Mouse (Mus musculus): ENCODE data around the gene Abcb1a. TPM values are rescaled to one million over a fixed set of nuclear protein-coding genes. Genes with fewer than 3 reads are reported as not detected.

The Abcb1a gene
- polyA plus RNA-seq, 1 experiment from 2014 or later = 2.1 TPM

DNA sequence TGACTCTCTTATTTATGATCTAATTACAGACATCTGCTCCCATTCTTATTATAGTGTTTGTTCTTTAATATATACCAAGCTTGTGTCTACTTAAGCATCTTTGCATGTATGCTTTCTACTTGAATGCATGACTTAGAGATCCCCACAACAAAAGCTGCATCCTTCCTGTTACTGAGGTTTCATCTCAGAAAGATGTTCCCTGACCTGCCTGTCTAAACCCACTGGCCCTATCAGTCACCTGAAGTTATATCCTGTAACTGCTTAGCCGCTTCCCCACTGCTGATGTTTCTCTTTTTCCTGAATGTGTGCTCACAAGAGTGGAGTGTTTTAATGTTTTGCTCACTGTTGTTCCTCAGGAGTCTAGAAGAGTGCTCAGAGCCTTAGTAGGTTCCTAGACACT, 9.7 kb downstream of the Abcb1a start:
- H3K36me3 ChIP-seq = no peaks in the 10 kb centered on the region
- H3K9ac ChIP-seq = no peak overlapping the region
- H3K27me3 ChIP-seq = no peaks in the 10 kb centered on the region
- H3K4me1 ChIP-seq (replicated peaks) = no peaks in the 10 kb centered on the region
- H3K9me3 ChIP-seq = no peaks in the 10 kb centered on the region
- H3K27ac ChIP-seq (replicated peaks) = no peak overlapping the region
- no peak for ATAC-seq (ENCODE audit: low FRiP score, low read depth)
- no peak overlapping the region for H3K4me2 ChIP-seq
- no peak overlapping the region for H3K4me3 ChIP-seq
- 93% methylated on average over 1 of the region's 1 CpGs for WGBS

DNA sequence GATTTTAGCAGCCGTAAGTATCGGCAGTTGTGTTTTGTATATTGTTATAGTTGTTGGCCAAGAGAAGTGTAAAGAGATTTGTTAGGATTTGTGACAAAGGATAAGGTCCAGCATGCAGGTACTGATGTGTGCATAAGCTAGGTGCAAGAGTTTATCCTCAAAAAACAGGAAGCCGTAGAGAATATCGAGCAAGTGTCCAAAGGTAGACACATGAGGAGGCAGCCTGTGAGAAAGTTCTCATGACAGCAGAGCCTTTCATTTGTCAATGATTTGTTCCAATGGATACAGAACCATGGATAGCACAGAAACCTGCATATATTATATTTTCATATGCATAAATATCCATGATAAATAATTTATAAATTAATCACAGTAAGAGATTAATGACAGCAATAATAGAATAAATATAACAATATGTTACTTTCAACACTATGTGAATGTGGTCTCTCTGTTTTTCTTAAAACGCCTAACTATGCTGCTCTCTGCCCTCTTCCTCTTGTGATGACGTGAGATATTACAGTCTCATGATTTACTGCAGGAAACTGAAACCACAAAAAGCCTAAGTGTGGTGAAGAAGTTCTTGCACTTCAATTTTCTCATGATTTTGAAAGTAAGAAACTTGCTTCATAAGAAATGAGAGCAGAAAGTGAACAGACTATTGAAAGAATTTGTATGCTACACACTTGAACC, 15.5 kb downstream of the Abcb1a start:
- ATAC-seq (ENCODE audit: low FRiP score, low read depth) = no peak
- Histone ChIP-seq H3K27ac (replicated peaks) (no peak overlapping the region), H3K4me3 (no peak overlapping the region), H3K4me2 (no peak overlapping the region), H3K9me3 (no peaks in the 10 kb centered on the region), H3K9ac (no peak overlapping the region), H3K27me3 (no peaks in the 10 kb centered on the region), H3K36me3 (no peaks in the 10 kb centered on the region), H3K4me1 (replicated peaks) (no peaks in the 10 kb centered on the region)
- 93% methylated on average over 6 of the region's 6 CpGs for WGBS

DNA sequence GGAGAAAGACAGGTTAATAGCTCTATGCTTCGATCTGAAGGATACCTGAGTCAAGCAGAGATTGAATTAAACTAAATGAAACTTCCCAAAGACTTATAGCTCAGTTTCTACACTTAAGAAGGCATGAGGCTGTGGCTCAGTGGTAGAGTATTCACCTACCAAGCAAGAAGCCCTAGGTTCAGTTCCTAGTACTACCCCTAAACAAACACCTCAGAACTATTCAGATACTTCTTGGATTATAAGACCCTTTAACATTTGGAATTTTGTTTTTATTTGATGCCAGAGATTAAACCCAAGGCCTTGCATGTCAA, 16.0 kb downstream of the Abcb1a start:
- no peak for ATAC-seq (ENCODE audit: low FRiP score, low read depth)
- no peak overlapping the region for H3K4me2 ChIP-seq
- H3K36me3 ChIP-seq = no peaks in the 10 kb centered on the region
- 95% methylated on average over 1 of the region's 1 CpGs for WGBS
- H3K9ac ChIP-seq = no peak overlapping the region
- no peak overlapping the region for H3K4me3 ChIP-seq
- no peaks in the 10 kb centered on the region for H3K27me3 ChIP-seq
- no peaks in the 10 kb centered on the region for H3K4me1 ChIP-seq (replicated peaks)
- no peak overlapping the region for H3K27ac ChIP-seq (replicated peaks)
- no peaks in the 10 kb centered on the region for H3K9me3 ChIP-seq

DNA sequence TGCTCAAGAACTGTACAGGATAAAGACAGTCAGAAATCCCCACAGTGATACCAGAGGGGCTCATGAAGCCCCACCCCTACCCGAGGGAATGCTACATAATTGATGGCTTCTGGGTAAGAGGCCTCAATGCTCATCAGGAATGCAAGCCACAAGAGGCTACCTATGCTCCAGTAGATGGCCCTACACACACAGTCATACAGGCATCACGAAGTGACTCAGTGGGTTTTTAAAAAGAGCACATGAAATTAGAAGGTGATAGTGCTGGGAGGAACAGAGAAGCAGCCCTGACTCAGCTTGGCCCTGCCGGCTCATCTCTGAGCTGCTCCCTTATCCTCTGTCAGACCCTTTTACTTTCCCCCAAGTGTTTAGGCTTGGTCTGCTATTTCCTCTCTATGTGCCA, 21.3 kb downstream of the Abcb1a start:
- H3K4me3 ChIP-seq = no peak overlapping the region
- no peaks in the 10 kb centered on the region for H3K27me3 ChIP-seq
- WGBS = 64% methylated on average over 3 of the region's 3 CpGs
- H3K9ac ChIP-seq = no peak overlapping the region
- H3K4me1 ChIP-seq (replicated peaks) = no peaks in the 10 kb centered on the region
- no peak for ATAC-seq (ENCODE audit: low FRiP score, low read depth)
- no peaks in the 10 kb centered on the region for H3K9me3 ChIP-seq
- H3K36me3 ChIP-seq = no peaks in the 10 kb centered on the region
- no peak overlapping the region for H3K27ac ChIP-seq (replicated peaks)
- no peak overlapping the region for H3K4me2 ChIP-seq

DNA sequence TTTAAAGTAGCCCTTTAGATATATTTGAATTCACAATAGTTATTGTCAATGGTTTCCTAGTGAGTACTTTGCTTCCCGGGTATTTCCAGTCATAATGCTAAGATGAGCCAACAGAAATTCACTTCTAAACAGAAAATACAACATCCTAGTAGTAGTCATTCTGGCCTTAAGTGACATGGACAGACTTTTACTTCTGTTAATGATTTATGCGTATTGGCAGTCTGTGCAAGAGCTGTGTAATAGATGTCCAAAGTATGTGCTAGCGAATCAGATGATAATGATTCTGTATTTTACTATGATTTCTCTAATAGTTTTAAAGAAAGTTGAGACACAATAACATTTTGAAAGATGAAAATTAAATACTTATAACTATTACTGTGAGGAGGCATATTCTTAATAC, 23.8 kb downstream of the Abcb1a start:
- Histone ChIP-seq H3K27me3 (no peaks in the 10 kb centered on the region), H3K27ac (replicated peaks) (no peak overlapping the region), H3K4me1 (replicated peaks) (no peaks in the 10 kb centered on the region), H3K4me3 (no peak overlapping the region), H3K4me2 (no peak overlapping the region), H3K9me3 (no peaks in the 10 kb centered on the region), H3K36me3 (no peaks in the 10 kb centered on the region), H3K9ac (no peak overlapping the region)
- ATAC-seq (ENCODE audit: low FRiP score, low read depth) = no peak
- WGBS = 92% methylated on average over 3 of the region's 3 CpGs

DNA sequence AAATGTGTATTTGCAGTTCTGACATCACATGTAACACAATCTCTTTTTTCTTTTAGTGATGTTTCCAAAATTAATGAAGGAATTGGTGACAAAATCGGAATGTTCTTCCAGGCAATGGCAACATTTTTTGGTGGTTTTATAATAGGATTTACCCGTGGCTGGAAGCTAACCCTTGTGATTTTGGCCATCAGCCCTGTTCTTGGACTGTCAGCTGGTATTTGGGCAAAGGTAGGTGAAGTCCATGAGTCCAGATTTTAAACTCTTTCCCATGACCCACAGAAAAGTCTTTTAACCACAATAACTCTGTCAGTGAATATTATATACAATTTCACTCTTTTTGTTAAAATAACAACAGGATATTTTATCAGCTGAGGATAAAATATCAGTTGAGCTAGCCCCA, 26.2 kb downstream of the Abcb1a start:
- Histone ChIP-seq H3K4me2 (no peak overlapping the region), H3K4me3 (no peak overlapping the region), H3K9me3 (no peaks in the 10 kb centered on the region), H3K9ac (no peak overlapping the region), H3K27ac (replicated peaks) (no peak overlapping the region), H3K36me3 (no peaks in the 10 kb centered on the region), H3K27me3 (no peaks in the 10 kb centered on the region), H3K4me1 (replicated peaks) (no peaks in the 10 kb centered on the region)
- ATAC-seq (ENCODE audit: low FRiP score, low read depth) = no peak
- WGBS = 76% methylated on average over 2 of the region's 2 CpGs

DNA sequence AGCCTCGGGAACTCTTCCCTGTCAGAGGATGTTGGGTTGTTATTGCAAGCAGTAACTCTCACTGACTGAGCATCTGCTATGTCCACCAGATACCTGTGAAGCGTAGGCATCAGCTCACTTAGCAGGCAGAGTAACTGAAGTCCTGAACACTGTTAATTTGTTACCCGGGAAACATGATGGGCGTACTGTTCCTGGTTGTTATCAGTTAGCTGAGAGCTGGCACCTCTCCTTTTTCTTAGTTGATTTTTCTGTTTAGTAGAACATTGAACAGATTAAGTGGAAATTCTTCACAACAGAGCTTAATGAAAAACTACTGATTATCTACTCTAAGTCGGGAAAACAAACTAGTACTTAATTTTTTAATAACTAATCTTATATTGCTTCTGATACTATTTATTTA, 27.7 kb downstream of the Abcb1a start:
- Histone ChIP-seq H3K9me3 (no peaks in the 10 kb centered on the region), H3K27me3 (no peaks in the 10 kb centered on the region), H3K36me3 (no peaks in the 10 kb centered on the region), H3K27ac (replicated peaks) (no peak overlapping the region), H3K4me1 (replicated peaks) (no peaks in the 10 kb centered on the region), H3K9ac (no peak overlapping the region), H3K4me3 (no peak overlapping the region), H3K4me2 (no peak overlapping the region)
- no peak for ATAC-seq (ENCODE audit: low FRiP score, low read depth)
- 76% methylated on average over 5 of the region's 5 CpGs for WGBS

DNA sequence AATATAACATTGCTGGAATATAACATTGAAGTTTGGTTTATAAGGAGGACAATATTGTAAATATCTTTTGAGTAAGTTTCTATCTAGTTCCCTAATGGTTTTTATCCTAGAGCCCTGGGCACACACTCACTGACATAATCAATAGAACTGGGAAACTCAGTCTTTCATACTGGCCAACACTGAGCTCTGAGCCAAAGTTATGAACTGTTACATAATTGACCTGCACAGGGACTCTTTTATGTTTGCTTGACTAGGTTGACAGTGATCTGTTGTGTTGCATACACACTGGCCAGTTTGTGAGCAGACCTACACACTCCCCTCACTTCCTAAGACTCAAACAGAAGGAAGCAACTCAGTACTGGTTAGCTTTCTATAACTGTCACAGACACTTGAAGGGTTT, 56.2 kb downstream of the Abcb1a start:
- Histone ChIP-seq H3K9ac (no peak overlapping the region), H3K27ac (replicated peaks) (no peak overlapping the region), H3K4me1 (replicated peaks) (no peaks in the 10 kb centered on the region), H3K4me3 (no peak overlapping the region), H3K36me3 (no peaks in the 10 kb centered on the region), H3K4me2 (no peak overlapping the region), H3K9me3 (no peaks in the 10 kb centered on the region), H3K27me3 (no peaks in the 10 kb centered on the region)
- no peak for ATAC-seq (ENCODE audit: low FRiP score, low read depth)

DNA sequence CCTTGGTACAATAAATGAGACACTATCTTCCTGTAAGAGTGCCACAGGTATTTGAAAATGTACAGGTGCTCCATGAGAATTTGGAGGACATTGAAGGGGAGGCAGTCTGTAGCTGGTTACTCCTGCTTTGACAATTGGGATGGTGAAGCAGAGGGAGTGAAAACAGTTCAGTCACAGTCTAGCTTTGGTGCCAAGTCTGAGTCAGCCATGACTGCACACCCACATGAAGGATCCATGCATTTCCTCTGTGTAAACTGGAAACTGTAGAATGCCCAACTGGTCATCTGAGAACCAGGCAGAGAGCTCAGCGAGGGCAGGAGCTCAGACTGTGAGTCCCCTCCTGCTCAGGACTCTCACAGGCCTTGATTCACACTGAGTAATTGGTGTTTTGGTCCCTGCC, 59.7 kb downstream of the Abcb1a start:
- H3K9me3 ChIP-seq = no peaks in the 10 kb centered on the region
- WGBS = 73% methylated on average over 1 of the region's 1 CpGs
- no peak overlapping the region for H3K4me2 ChIP-seq
- no peak for ATAC-seq (ENCODE audit: low FRiP score, low read depth)
- no peak overlapping the region for H3K4me3 ChIP-seq
- H3K4me1 ChIP-seq (replicated peaks) = no peaks in the 10 kb centered on the region
- H3K36me3 ChIP-seq = no peaks in the 10 kb centered on the region
- no peak overlapping the region for H3K9ac ChIP-seq
- H3K27ac ChIP-seq (replicated peaks) = no peak overlapping the region
- no peaks in the 10 kb centered on the region for H3K27me3 ChIP-seq

DNA sequence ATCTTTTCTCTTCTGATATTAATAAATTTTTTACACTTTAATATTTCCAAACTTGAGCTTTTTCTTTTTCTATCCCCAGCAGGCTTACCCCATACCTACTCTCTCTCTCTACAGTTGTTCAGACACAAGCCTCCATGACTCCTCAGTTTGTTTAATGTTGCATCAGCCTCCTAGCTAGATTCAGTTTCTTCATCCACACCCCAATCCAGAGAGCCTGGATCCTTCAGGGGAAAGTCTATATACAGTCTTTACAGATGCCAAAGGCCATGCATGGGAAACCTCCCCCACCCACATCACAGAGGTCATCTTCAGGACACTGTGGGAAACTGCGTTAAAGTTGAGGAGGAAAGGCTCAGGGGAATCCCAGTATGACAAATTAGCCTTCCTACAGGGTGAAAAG, 62.3 kb downstream of the Abcb1a start:
- ATAC-seq (ENCODE audit: low FRiP score, low read depth) = no peak
- H3K4me1 ChIP-seq (replicated peaks) = no peaks in the 10 kb centered on the region
- WGBS = 41% methylated on average over 1 of the region's 1 CpGs
- no peaks in the 10 kb centered on the region for H3K36me3 ChIP-seq
- no peaks in the 10 kb centered on the region for H3K9me3 ChIP-seq
- no peak overlapping the region for H3K9ac ChIP-seq
- no peak overlapping the region for H3K4me3 ChIP-seq
- no peak overlapping the region for H3K4me2 ChIP-seq
- H3K27ac ChIP-seq (replicated peaks) = no peak overlapping the region
- no peaks in the 10 kb centered on the region for H3K27me3 ChIP-seq

DNA sequence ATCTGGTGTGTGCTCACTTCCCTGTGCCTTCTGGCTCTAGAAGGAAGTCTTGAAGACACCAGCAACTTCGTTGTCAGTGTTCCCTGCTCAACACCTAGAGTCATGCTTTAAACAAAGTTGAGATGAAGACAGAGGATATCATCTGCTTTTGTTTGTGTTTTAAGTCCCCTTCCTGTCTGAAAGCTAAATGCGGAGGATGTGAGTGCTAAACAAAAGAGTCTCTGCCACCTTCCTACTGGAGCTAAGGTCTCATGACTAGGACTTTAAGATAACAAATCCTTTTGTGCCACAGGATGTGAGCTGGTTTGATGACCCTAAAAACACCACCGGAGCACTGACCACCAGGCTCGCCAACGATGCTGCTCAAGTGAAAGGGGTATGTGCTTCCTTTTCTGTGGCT, 63.0 kb downstream of the Abcb1a start:
- no peak overlapping the region for H3K27ac ChIP-seq (replicated peaks)
- H3K9me3 ChIP-seq = no peaks in the 10 kb centered on the region
- 89% methylated on average over 5 of the region's 5 CpGs for WGBS
- H3K4me2 ChIP-seq = no peak overlapping the region
- no peak for ATAC-seq (ENCODE audit: low FRiP score, low read depth)
- H3K9ac ChIP-seq = no peak overlapping the region
- H3K36me3 ChIP-seq = no peaks in the 10 kb centered on the region
- no peak overlapping the region for H3K4me3 ChIP-seq
- H3K4me1 ChIP-seq (replicated peaks) = no peaks in the 10 kb centered on the region
- H3K27me3 ChIP-seq = no peaks in the 10 kb centered on the region

DNA sequence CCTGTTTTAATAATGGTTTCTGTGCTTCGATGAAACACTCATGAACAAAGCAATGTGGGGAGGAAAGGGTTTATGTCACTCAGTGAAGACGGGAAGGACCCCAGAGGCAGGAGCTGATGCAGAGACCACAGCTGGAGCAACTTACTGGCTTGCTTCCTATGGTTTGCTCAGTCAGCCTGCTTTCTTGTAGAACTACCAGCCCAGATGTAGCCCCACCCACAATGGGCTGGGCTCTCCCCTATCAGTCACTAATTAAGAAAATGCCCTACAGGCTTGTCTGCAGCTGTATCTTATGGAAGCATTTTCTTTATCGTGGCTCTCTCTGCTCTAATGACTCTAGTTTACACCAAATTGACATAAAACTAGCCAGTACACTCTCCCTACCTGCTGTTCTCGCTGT, 67.9 kb downstream of the Abcb1a start:
- H3K36me3 ChIP-seq = no peaks in the 10 kb centered on the region
- no peak for ATAC-seq (ENCODE audit: low FRiP score, low read depth)
- no peak overlapping the region for H3K4me3 ChIP-seq
- H3K27ac ChIP-seq (replicated peaks) = no peak overlapping the region
- H3K9me3 ChIP-seq = no peaks in the 10 kb centered on the region
- WGBS = 65% methylated on average over 4 of the region's 4 CpGs
- no peaks in the 10 kb centered on the region for H3K27me3 ChIP-seq
- no peak overlapping the region for H3K9ac ChIP-seq
- H3K4me2 ChIP-seq = no peak overlapping the region
- no peaks in the 10 kb centered on the region for H3K4me1 ChIP-seq (replicated peaks)

DNA sequence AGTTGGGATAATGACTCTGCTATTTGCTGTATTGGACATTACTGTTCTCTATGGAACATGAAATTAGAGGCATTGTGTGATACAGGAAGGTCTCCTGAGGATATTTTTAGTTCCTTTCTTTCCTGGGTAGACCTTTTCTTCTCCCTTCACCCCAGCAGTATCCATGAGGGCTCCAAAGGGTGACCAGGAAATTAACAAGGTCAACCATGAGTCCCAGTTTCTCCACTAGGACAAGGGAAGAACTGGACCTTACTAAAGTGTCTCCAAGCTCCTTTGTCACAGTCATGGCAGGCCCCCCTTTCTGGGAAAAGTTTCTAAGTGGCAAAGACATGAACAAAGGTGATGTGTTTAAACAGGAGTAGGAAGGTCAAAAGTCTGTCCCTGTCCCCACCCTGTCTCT, 72.8 kb downstream of the Abcb1a start:
- no peak overlapping the region for H3K27ac ChIP-seq (replicated peaks)
- no peaks in the 10 kb centered on the region for H3K9me3 ChIP-seq
- H3K27me3 ChIP-seq = no peaks in the 10 kb centered on the region
- no peaks in the 10 kb centered on the region for H3K36me3 ChIP-seq
- no peak overlapping the region for H3K4me2 ChIP-seq
- H3K9ac ChIP-seq = no peak overlapping the region
- ATAC-seq (ENCODE audit: low FRiP score, low read depth) = no peak
- no peaks in the 10 kb centered on the region for H3K4me1 ChIP-seq (replicated peaks)
- H3K4me3 ChIP-seq = no peak overlapping the region

Measured in hindbrain, embryonic 15.5 days (tissue).